Mouse (Mus musculus): ENCODE measurements around the gene Eef2kmt.
"Not testable (repeated sequence)": the region's sequence is repeated elsewhere in the genome, so short reads cannot be mapped to it uniquely, and the experiment has no call there.

Gene Eef2kmt

GRCm38 (mm10) chr16:5255779-5256496, at the start of gene Eef2kmt:
TSS of gene Eef2kmt (minus strand) at chr16:5255983.
- DNase-seq = peak; percentile 95

GRCm38 (mm10) chr16:5295238-5295637, 39.5 kb upstream of the Eef2kmt start:
- no peak for DNase-seq

- DNase-seq = no peak
These were observed 29.6 kb upstream of the Eef2kmt start for GRCm38 (mm10) chr16:5285376-5285775.

GRCm38 (mm10) chr16:5282686-5283085, 26.9 kb upstream of the Eef2kmt start:
- no peak for DNase-seq

- DNase-seq = no peak
These were observed 23.9 kb upstream of the Eef2kmt start for GRCm38 (mm10) chr16:5279571-5280222.

GRCm38 (mm10) chr16:5272371-5272770, 16.6 kb upstream of the Eef2kmt start:
- DNase-seq = no peak

GRCm38 (mm10) chr16:5271411-5272035, 15.7 kb upstream of the Eef2kmt start:
- no peak for DNase-seq

- no peak for DNase-seq
These were observed 8.1 kb upstream of the Eef2kmt start for GRCm38 (mm10) chr16:5263926-5264325.

- no peak for DNase-seq
These were observed 7.4 kb upstream of the Eef2kmt start for GRCm38 (mm10) chr16:5263156-5263555.

- DNase-seq = no peak
These were observed 572 bp downstream of the Eef2kmt start for GRCm38 (mm10) chr16:5255081-5255740.

- DNase-seq = peak; percentile 56
These were observed 1.3 kb downstream of the Eef2kmt start for GRCm38 (mm10) chr16:5254346-5255025.

GRCm38 (mm10) chr16:5252260-5252659, 3.5 kb downstream of the Eef2kmt start:
- DNase-seq = no peak

GRCm38 (mm10) chr16:5250891-5251290, 4.9 kb downstream of the Eef2kmt start:
- no peak for DNase-seq

GRCm38 (mm10) chr16:5244411-5244810, 11.4 kb downstream of the Eef2kmt start:
- DNase-seq = peak; percentile 43

- DNase-seq = no peak
These were observed 12.9 kb downstream of the Eef2kmt start for GRCm38 (mm10) chr16:5242882-5243281.

- DNase-seq = no peak
These were observed 13.4 kb downstream of the Eef2kmt start for GRCm38 (mm10) chr16:5242355-5242754.

GRCm38 (mm10) chr16:5233418-5234313, 22.1 kb downstream of the Eef2kmt start, which contains the start of gene Alg1:
TSS of gene Alg1 (plus strand) at chr16:5233621.
- DNase-seq = peak; percentile 95

- DNase-seq = no peak
These were observed 22.8 kb downstream of the Eef2kmt start for GRCm38 (mm10) chr16:5232982-5233381.

- not testable (repeated sequence) for DNase-seq
These were observed 27.7 kb downstream of the Eef2kmt start for GRCm38 (mm10) chr16:5228103-5228502.

- DNase-seq = not testable (repeated sequence)
These were observed 28.3 kb downstream of the Eef2kmt start for GRCm38 (mm10) chr16:5227501-5227900.

GRCm38 (mm10) chr16:5226534-5226933, 29.2 kb downstream of the Eef2kmt start:
- not testable (repeated sequence) for DNase-seq

- DNase-seq = no peak
These were observed 33.6 kb downstream of the Eef2kmt start, which contains the start of gene AU021092 for GRCm38 (mm10) chr16:5222140-5222539. TSS of gene AU021092 (minus strand) at chr16:5222299.

Data from cerebellum, adult 9-11 months (tissue).